Mouse (Mus musculus) CD4-positive, CD25-positive, alpha-beta regulatory T cell, adult 2 months (primary cell): Measurements from ENCODE around the gene Map1s.

Experiments used
- DNase-seq: peaks from one replicate; pipeline ENCODE4 v3.0.0-alpha.2; 2012; ENCODE audit warnings: low read depth, low spot score

Map1s gene

GRCm38 (mm10) chr8:70898661-70899198 is 7.0 kb upstream of the Map1s start:
- no peak for DNase-seq

GRCm38 (mm10) chr8:70899226-70899625 is 6.5 kb upstream of the Map1s start:
- no peak for DNase-seq

GRCm38 (mm10) chr8:70900872-70901387 is 4.8 kb upstream of the Map1s start:
- DNase-seq: no peak

- no peak for DNase-seq
Measured at GRCm38 (mm10) chr8:70902211-70902610, 3.5 kb upstream of the Map1s start.

GRCm38 (mm10) chr8:70903112-70903511 is 2.6 kb upstream of the Map1s start:
- DNase-seq: no peak

GRCm38 (mm10) chr8:70903582-70903981 is 2.1 kb upstream of the Map1s start:
- no peak for DNase-seq

GRCm38 (mm10) chr8:70904532-70904931 is 1.2 kb upstream of the Map1s start:
- no peak for DNase-seq

GRCm38 (mm10) chr8:70905463-70905830 is 285 bp upstream of the Map1s start:
- no peak for DNase-seq

GRCm38 (mm10) chr8:70907518-70907917 is 1.8 kb downstream of the Map1s start:
- DNase-seq: no peak

GRCm38 (mm10) chr8:70911596-70911995 is 5.9 kb downstream of the Map1s start:
- DNase-seq: peak; percentile 28

GRCm38 (mm10) chr8:70912955-70913354 is 7.2 kb downstream of the Map1s start:
- no peak for DNase-seq

GRCm38 (mm10) chr8:70913523-70913922 is 7.8 kb downstream of the Map1s start:
- DNase-seq: no peak

GRCm38 (mm10) chr8:70914704-70915103 is 9.0 kb downstream of the Map1s start:
- DNase-seq: no peak

GRCm38 (mm10) chr8:70920049-70920922 is 14.6 kb downstream of the Map1s start:
- DNase-seq: no peak

GRCm38 (mm10) chr8:70924151-70924550 is 18.4 kb downstream of the Map1s start:
- DNase-seq: no peak

GRCm38 (mm10) chr8:70925754-70926153 is 20.0 kb downstream of the Map1s start:
- no peak for DNase-seq

GRCm38 (mm10) chr8:70926396-70926795 is 20.7 kb downstream of the Map1s start:
- no peak for DNase-seq

GRCm38 (mm10) chr8:70928096-70928495 is 22.4 kb downstream of the Map1s start:
- DNase-seq: no peak

- DNase-seq: no peak
Measured at GRCm38 (mm10) chr8:70928778-70929322, 23.1 kb downstream of the Map1s start.

GRCm38 (mm10) chr8:70931731-70932130 is 26.0 kb downstream of the Map1s start:
- no peak for DNase-seq

- no peak for DNase-seq
Measured at GRCm38 (mm10) chr8:70933036-70933435, 27.3 kb downstream of the Map1s start.

GRCm38 (mm10) chr8:70934786-70935185 is 29.1 kb downstream of the Map1s start:
- DNase-seq: no peak

GRCm38 (mm10) chr8:70937200-70937599 is 31.5 kb downstream of the Map1s start:
- DNase-seq: no peak
